Mouse (Mus musculus) midbrain, postnatal 0 days (tissue): ENCODE data around the gene Cp. TPM values are rescaled to one million over a fixed set of nuclear protein-coding genes. Genes with fewer than 3 reads are reported as not detected.

ENCODE experiments used
- ATAC-seq: fragments of 200-750 bp; cut with Nextera tagmentation; 2 replicates; pipeline ENCODE4 v1.8.0; 2017; ENCODE audit warnings: moderate number of reproducible peaks, mild to moderate bottlenecking, moderate TSS enrichment, moderate library complexity; ENCODE audit not compliant: low FRiP score
- DNase-seq: peaks from one replicate; pipeline ENCODE4 v3.0.0-alpha.2; 2015; ENCODE audit warnings: low spot score
- H3K27ac ChIP-seq: fragments of 300-500 bp; sonication (generic); 2 replicates; pipeline ENCODE4 v1.5.1; 2014; ENCODE audit warnings: low read depth, mild to moderate bottlenecking, low read length, mixed read lengths
- H3K27me3 ChIP-seq: fragments of 300-500 bp; sonication (generic); 2 replicates; pipeline ENCODE4 v1.6.1; 2014; ENCODE audit warnings: low read length, control low read depth, mixed read lengths; ENCODE audit not compliant: insufficient read depth
- H3K36me3 ChIP-seq: fragments of 300-500 bp; sonication (generic); 2 replicates; pipeline ENCODE4 v1.6.1; 2014; ENCODE audit warnings: low read length, control low read depth, mixed read lengths; ENCODE audit not compliant: insufficient read depth
- H3K4me1 ChIP-seq: fragments of 300-500 bp; sonication (generic); 2 replicates; pipeline ENCODE4 v1.6.1; 2014; ENCODE audit warnings: mild to moderate bottlenecking, control low read depth, antibody characterized with exemption, low read length, mixed read lengths; ENCODE audit not compliant: insufficient read depth
- H3K4me2 ChIP-seq: fragments of 300-500 bp; sonication (generic); 2 replicates; pipeline ENCODE4 v1.6.1; 2014; ENCODE audit warnings: low read depth, mild to moderate bottlenecking, low read length, mixed read lengths; ENCODE audit not compliant: poor library complexity, severe bottlenecking
- H3K4me3 ChIP-seq: fragments of 300-500 bp; sonication (generic); 2 replicates; pipeline ENCODE4 v1.5.1; 2014; ENCODE audit warnings: low read depth, mild to moderate bottlenecking, low read length, moderate library complexity
- H3K9ac ChIP-seq: fragments of 300-500 bp; sonication (generic); replicated peaks from 2 replicates; pipeline ENCODE4 v1.6.1; 2014; ENCODE audit warnings: mild to moderate bottlenecking, low read length, moderate library complexity, mixed read lengths; ENCODE audit not compliant: poor library complexity, severe bottlenecking
- H3K9me3 ChIP-seq: fragments of 300-500 bp; sonication (generic); 2 replicates; pipeline ENCODE4 v1.6.1; 2016; ENCODE audit warnings: low read length, control low read depth
- CTCF ChIP-seq: IDR thresholded peaks from 2 replicates; pipeline ENCODE4 v1.5.1; 2016; ENCODE audit warnings: antibody characterized with exemption, mild to moderate bottlenecking
- WGBS: fragments of 180-500 bp; shearing (Covaris S2); extraction: QIAGEN DNeasy Blood & Tissue Kit; methylation state at CpG from one replicate; pipeline ENCODE4 v1.1.7; 2014; 5-methylcytosine and 5-hydroxymethylcytosine counted together
- polyA plus RNA-seq: library from polyadenylated mRNA; unstranded; fragments of >200 nt; fragmentation: Nextera tagmentation; extraction: Ambion mirVana; gene quantifications from 2 replicates; pipeline ENCODE4 v1.2.1, GENCODE M21; 2015
- total RNA-seq: library from RNA; depleted of rRNA; stranded (reverse); fragments of >200 nt; gene quantifications from 2 replicates; pipeline ENCODE4 v1.2.3, GENCODE M21; 2014

The Cp gene
- total and polyA plus RNA-seq, 2 experiments from 2014 or later: 12.2 to 13.3 TPM

DNA sequence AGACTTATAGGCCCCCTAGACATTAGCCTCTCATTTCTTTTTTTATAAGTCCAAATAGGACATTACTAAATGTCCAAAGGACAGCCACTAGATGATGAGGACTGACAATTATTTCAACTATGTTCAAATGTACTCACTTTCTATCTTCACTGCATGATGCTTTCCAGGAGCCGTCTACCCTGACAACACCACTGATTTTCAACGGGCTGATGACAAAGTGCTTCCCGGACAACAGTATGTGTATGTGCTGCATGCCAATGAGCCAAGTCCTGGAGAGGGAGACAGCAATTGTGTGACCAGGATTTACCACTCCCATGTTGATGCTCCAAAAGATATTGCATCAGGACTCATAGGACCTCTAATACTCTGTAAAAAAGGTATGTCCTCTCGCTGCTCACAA is 9.2 kb downstream of the Cp start:
- H3K4me2 ChIP-seq: no peak overlapping the region
- TF ChIP-seq CTCF: no peak
- no peaks in the 10 kb centered on the region for H3K36me3 ChIP-seq
- DNase-seq (no peak), ATAC-seq (no peak)
- no peaks in the 10 kb centered on the region for H3K27me3 ChIP-seq
- no peak overlapping the region for H3K9ac ChIP-seq
- no peak overlapping the region for H3K4me3 ChIP-seq
- WGBS: 60% methylated on average over 4 of the region's 4 CpGs
- no peak overlapping the region for H3K27ac ChIP-seq
- no peaks in the 10 kb centered on the region for H3K4me1 ChIP-seq
- no peaks in the 10 kb centered on the region for H3K9me3 ChIP-seq

DNA sequence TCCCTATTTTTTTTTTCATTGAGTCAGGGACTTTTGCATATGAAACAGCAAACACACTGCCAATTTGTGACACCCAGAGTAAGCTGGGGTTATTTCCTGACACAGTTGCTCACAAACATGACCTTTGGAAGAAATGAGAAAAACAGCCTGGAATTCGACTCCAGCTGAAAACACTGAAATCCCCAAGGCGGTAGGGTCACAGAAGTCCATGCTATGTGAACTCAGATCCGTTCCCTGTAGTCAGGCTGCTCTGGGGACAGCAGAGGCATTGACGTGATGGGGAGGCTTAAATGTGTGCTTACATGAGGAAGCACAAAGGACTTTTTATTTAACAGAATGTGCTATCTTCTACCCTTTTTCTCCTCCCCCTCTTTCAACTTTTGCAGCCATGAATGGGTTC is 21.6 kb downstream of the Cp start:
- ATAC-seq: no peak

DNA sequence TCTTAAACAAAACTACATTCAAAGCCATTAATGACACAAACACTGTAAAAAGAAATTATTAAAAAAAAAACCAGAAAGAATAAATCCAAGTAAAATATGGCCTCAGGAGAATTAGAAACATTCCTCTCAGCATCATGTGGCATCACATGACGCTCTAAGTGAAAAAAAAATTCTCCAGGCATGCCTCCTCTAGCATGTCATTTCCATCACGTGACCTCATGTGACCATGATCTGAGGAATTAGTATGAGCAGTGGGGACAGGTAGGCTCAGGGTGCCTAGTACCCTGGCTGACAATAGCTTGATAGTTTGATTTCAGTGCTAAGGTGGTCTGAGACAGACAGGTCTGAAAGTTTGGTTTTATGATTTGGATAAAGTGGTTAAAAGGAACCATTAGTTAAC is 24.3 kb downstream of the Cp start:
- H3K4me3 ChIP-seq: no peak overlapping the region
- no peaks in the 10 kb centered on the region for H3K27me3 ChIP-seq
- DNase-seq: no peak
- TF ChIP-seq CTCF: no peak
- H3K9ac ChIP-seq: no peak overlapping the region
- H3K4me1 ChIP-seq: no peaks in the 10 kb centered on the region
- no peak overlapping the region for H3K4me2 ChIP-seq
- WGBS: 90% methylated on average over 2 of the region's 2 CpGs
- no peak overlapping the region for H3K27ac ChIP-seq
- no peaks in the 10 kb centered on the region for H3K36me3 ChIP-seq
- no peak for ATAC-seq
- no peaks in the 10 kb centered on the region for H3K9me3 ChIP-seq

More for the DNA sequence above, 21.6 kb downstream of the Cp start:
- no peaks in the 10 kb centered on the region for H3K27me3 ChIP-seq
- H3K27ac ChIP-seq: no peak overlapping the region
- WGBS: 50% methylated on average over 4 of the region's 4 CpGs
- H3K4me1 ChIP-seq: no peaks in the 10 kb centered on the region
- no peak for TF ChIP-seq CTCF
- H3K4me3 ChIP-seq: no peak overlapping the region
- H3K9me3 ChIP-seq: no peaks in the 10 kb centered on the region
- no peak for DNase-seq
- H3K9ac ChIP-seq: no peak overlapping the region
- no peaks in the 10 kb centered on the region for H3K36me3 ChIP-seq
- no peak overlapping the region for H3K4me2 ChIP-seq

- no peak overlapping the region for H3K27ac ChIP-seq
- no peak overlapping the region for H3K9ac ChIP-seq
- H3K4me2 ChIP-seq: no peak overlapping the region
- no peaks in the 10 kb centered on the region for H3K36me3 ChIP-seq
- no peaks in the 10 kb centered on the region for H3K4me1 ChIP-seq
- no peaks in the 10 kb centered on the region for H3K9me3 ChIP-seq
- ATAC-seq: no peak
- no peak for DNase-seq
- no peak for TF ChIP-seq CTCF
- no peaks in the 10 kb centered on the region for H3K27me3 ChIP-seq
- H3K4me3 ChIP-seq: no peak overlapping the region
Observed at GRCm38 (mm10) chr3:19982846-19983245, 26.0 kb downstream of the Cp start.

- ATAC-seq: no peak
- H3K27me3 ChIP-seq: no peaks in the 10 kb centered on the region
- no peaks in the 10 kb centered on the region for H3K4me1 ChIP-seq
- DNase-seq: no peak
- 18% methylated on average over 3 of the region's 3 CpGs for WGBS
- TF ChIP-seq CTCF: no peak
- H3K9me3 ChIP-seq: no peaks in the 10 kb centered on the region
- no peaks in the 10 kb centered on the region for H3K36me3 ChIP-seq
- H3K9ac ChIP-seq: no peak overlapping the region
- H3K27ac ChIP-seq: no peak overlapping the region
- no peak overlapping the region for H3K4me2 ChIP-seq
- no peak overlapping the region for H3K4me3 ChIP-seq
Observed at GRCm38 (mm10) chr3:19986123-19986522, 29.3 kb downstream of the Cp start.

- no peak overlapping the region for H3K27ac ChIP-seq
- WGBS: 83% methylated on average over 3 of the region's 3 CpGs
- no peak for DNase-seq
- H3K36me3 ChIP-seq: no peaks in the 10 kb centered on the region
- H3K9ac ChIP-seq: no peak overlapping the region
- no peaks in the 10 kb centered on the region for H3K27me3 ChIP-seq
- no peaks in the 10 kb centered on the region for H3K4me1 ChIP-seq
- no peak overlapping the region for H3K4me2 ChIP-seq
- TF ChIP-seq CTCF: no peak
- no peak overlapping the region for H3K4me3 ChIP-seq
- H3K9me3 ChIP-seq: no peaks in the 10 kb centered on the region
- ATAC-seq: no peak
Observed at GRCm38 (mm10) chr3:19990031-19990430, 33.2 kb downstream of the Cp start.
